Mouse (Mus musculus) limb, embryonic 14.5 days (tissue): ENCODE results near the gene Blzf1. TPM values are rescaled to one million over a fixed set of nuclear protein-coding genes. Genes with fewer than 3 reads are reported as not detected.
A peak's percentile ranks its signal among the peaks of the same experiment; 100 is the strongest.

ENCODE experiments used
- ATAC-seq: fragments of 200-750 bp; cut with Nextera tagmentation; 2 replicates; pipeline ENCODE4 v1.8.0; 2017; ENCODE audit warnings: low read depth, moderate number of reproducible peaks, moderate TSS enrichment; ENCODE audit not compliant: low FRiP score
- DNase-seq: peaks from one replicate; pipeline ENCODE4 v3.0.0-alpha.2; 2015; ENCODE audit warnings: low spot score
- H3K27ac ChIP-seq: fragments of 300-500 bp; sonication (generic); replicated peaks from 2 replicates; pipeline ENCODE4 v1.5.1; 2014; ENCODE audit warnings: low read depth, mild to moderate bottlenecking, low read length, moderate library complexity, mixed read lengths
- H3K27me3 ChIP-seq: fragments of 300-500 bp; sonication (generic); 2 replicates; pipeline ENCODE4 v1.6.1; 2014; ENCODE audit warnings: low read length, mixed read lengths; ENCODE audit not compliant: control insufficient read depth, insufficient read depth
- H3K36me3 ChIP-seq: fragments of 300-500 bp; sonication (generic); 2 replicates; pipeline ENCODE4 v1.6.1; 2014; ENCODE audit warnings: mild to moderate bottlenecking, low read length, moderate library complexity, mixed read lengths; ENCODE audit not compliant: control insufficient read depth, insufficient read depth
- H3K4me1 ChIP-seq: fragments of 300-500 bp; sonication (generic); 2 replicates; pipeline ENCODE4 v1.6.1; 2014; ENCODE audit warnings: antibody characterized with exemption, low read length, mixed read lengths; ENCODE audit not compliant: control insufficient read depth, insufficient read depth
- H3K4me2 ChIP-seq: fragments of 300-500 bp; sonication (generic); replicated peaks from 2 replicates; pipeline ENCODE4 v1.6.1; 2014; ENCODE audit warnings: low read depth, mild to moderate bottlenecking, low read length, moderate library complexity; ENCODE audit not compliant: severe bottlenecking
- H3K4me3 ChIP-seq: fragments of 300-500 bp; sonication (generic); replicated peaks from 2 replicates; pipeline ENCODE4 v1.5.1; 2014; ENCODE audit warnings: low read length
- H3K9ac ChIP-seq: fragments of 300-500 bp; sonication (generic); 2 replicates; pipeline ENCODE4 v1.6.1; 2014; ENCODE audit warnings: mild to moderate bottlenecking, low read depth, low read length, moderate library complexity; ENCODE audit not compliant: severe bottlenecking
- H3K9me3 ChIP-seq: fragments of 300-500 bp; sonication (generic); 2 replicates; pipeline ENCODE4 v1.6.1; 2016; ENCODE audit warnings: low read length; ENCODE audit not compliant: control insufficient read depth
- POLR2A ChIP-seq: fragments of 200-500 bp; IDR thresholded peaks from 2 replicates; pipeline ENCODE4 v1.8.0; 2012; ENCODE audit warnings: inconsistent platforms, mild to moderate bottlenecking, moderate library complexity, borderline replicate concordance; ENCODE audit not compliant: insufficient read depth, insufficient read length; ENCODE audit errors: extremely low read depth
- WGBS: fragments of 180-500 bp; shearing (Covaris S2); extraction: QIAGEN DNeasy Blood & Tissue Kit; methylation state at CpG from one replicate; pipeline ENCODE4 v1.1.7; 2014; 5-methylcytosine and 5-hydroxymethylcytosine counted together
- polyA plus RNA-seq, 2 experiments: library from polyadenylated mRNA; depleted of rRNA in 1 of 2; stranded (reverse) in 1 of 2; unstranded in 1 of 2; fragments of >200 nt; fragmentation: Nextera tagmentation in 1 of 2; extraction: Ambion mirVana in 1 of 2; gene quantifications; 2 replicates each; pipeline versions ENCODE4 v1.2.1 to v1.2.3; 2012 to 2014

The Blzf1 gene
- polyA plus RNA-seq, 2 experiments, result 18.1 to 30.0 TPM

- H3K27ac ChIP-seq, result 0 out of 2 replicates have a peak overlapping the region, but pooled peaks have one; percentile 38
- H3K4me2 ChIP-seq, result peak overlapping the region; percentile 85
These were observed 58.0 kb downstream of the Blzf1 start for GRCm38 (mm10) chr1:164249332-164249711.

DNA sequence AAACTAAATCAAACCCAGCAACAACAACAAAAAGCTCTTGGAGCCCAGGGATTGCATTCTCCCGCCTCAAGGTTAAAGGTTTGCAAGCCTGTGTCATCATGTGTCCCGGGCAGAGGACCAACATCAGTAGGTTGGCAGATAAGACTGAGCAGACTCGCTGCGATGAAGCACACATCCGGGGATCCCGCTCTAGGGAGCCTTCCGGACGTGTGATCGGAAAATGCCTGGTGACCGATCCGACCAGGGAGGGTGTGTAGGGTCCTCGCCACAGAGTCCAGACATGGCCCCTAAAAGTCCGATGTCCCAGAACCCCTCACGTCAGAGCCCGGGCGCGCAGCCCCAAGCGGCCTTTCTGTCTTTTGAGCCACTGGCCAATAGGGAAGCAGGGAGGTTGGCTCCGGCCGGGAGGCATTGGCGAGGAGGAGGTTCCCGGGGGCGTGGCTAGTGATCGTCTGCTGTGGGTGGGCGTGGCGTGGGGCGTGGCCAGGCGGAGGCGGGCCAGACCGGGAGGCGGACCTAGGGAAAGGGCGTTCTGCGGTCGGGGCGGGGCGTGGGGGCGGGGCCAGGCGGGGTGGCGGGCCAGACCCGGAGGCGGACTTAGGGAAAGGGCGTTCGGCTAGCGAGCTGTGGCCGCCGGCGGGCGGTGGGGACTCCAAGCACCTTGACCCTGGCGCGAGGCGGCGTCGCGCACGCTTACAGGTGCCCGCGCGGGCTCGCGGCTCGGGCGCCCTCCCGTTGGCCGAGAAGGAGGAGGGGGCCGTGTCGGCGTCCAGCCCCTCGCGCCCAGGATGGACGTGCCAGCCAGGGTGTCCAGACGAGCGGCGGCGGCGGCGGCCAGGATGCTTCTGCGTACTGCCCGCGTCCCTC lies 58.6 kb downstream of the Blzf1 start, which contains the start of gene Slc19a2:
Gene Slc19a2 (plus strand): TSS at position 582 of the 867 bp plus-strand sequence.
- Histone ChIP-seq H3K4me3 (peak within 1 kb of the TSS; percentile 76), H3K36me3 (no peaks in the 10 kb centered on the region), H3K27ac (0 out of 2 replicates have a peak within 1 kb of the TSS, but pooled peaks have one; percentile 38), H3K4me2 (peak within 1 kb of the TSS; percentile 85), H3K9me3 (no peaks in the 10 kb centered on the region), H3K27me3 (0 out of 2 replicates have a peak, but pooled peaks cover 4% of the 10 kb centered on the region), H3K4me1 (peaks cover 14% of the 10 kb centered on the region), H3K9ac (peak within 1 kb of the TSS; percentile 65)
- peak; percentile 94 for ATAC-seq
- WGBS, result under 1% methylated on average over 35 of the region's 79 CpGs
- TF ChIP-seq POLR2A, result peak; percentile 77; the same call in 1 of the 2 replicates
- peak; percentile 97 for DNase-seq

More at GRCm38 (mm10) chr1:164249332-164249711, 58.0 kb downstream of the Blzf1 start:
- Histone ChIP-seq H3K4me1 (peaks cover 14% of the 10 kb centered on the region), H3K9me3 (no peaks in the 10 kb centered on the region), H3K27me3 (0 out of 2 replicates have a peak, but pooled peaks cover 4% of the 10 kb centered on the region), H3K4me3 (peak overlapping the region; percentile 76), H3K36me3 (no peaks in the 10 kb centered on the region), H3K9ac (peak overlapping the region; percentile 65)
- WGBS, result under 1% methylated on average over 28 of the region's 33 CpGs
- DNase-seq, result peak; percentile 13
- no peak for ATAC-seq
- TF ChIP-seq POLR2A, result no peak

GRCm38 (mm10) chr1:164247971-164248370 lies 59.3 kb downstream of the Blzf1 start:
- no peaks in the 10 kb centered on the region for H3K36me3 ChIP-seq
- no peaks in the 10 kb centered on the region for H3K9me3 ChIP-seq
- H3K4me2 ChIP-seq, result peak overlapping the region; percentile 85
- peak overlapping the region; percentile 76 for H3K4me3 ChIP-seq
- no peak for ATAC-seq
- H3K27me3 ChIP-seq, result 0 out of 2 replicates have a peak, but pooled peaks cover 4% of the 10 kb centered on the region
- no peak for TF ChIP-seq POLR2A
- peaks cover 14% of the 10 kb centered on the region for H3K4me1 ChIP-seq
- WGBS, result 13% methylated on average over 10 of the region's 10 CpGs
- no peak overlapping the region for H3K27ac ChIP-seq
- peak overlapping the region; percentile 49 for H3K9ac ChIP-seq
- DNase-seq, result peak; percentile 3

DNA sequence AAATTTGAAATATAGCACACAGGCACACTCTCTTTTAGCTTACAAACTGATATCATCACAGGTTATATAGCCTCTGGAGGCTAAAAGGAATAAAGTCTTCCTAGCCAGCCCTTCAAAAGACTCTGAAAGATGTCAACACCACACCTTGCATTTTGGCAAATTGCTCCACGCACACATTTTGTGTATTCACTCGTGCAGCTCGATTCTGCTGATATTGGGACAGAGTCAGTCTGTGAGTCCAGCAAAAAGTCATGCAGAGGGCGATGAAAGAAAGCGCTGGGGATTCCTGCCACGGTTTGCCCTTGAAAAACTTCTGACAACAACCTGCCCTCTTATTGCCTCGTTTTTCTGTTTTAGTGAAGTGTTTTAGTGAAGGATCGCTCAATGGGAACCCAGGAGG lies 59.8 kb downstream of the Blzf1 start:
- Histone ChIP-seq H3K4me2 (peak overlapping the region; percentile 85; the same call in 1 of the 2 replicates), H3K9ac (no peak overlapping the region), H3K9me3 (no peaks in the 10 kb centered on the region), H3K27me3 (0 out of 2 replicates have a peak, but pooled peaks cover 4% of the 10 kb centered on the region), H3K4me3 (no peak overlapping the region), H3K36me3 (no peaks in the 10 kb centered on the region), H3K4me1 (peaks cover 14% of the 10 kb centered on the region), H3K27ac (no peak overlapping the region)
- WGBS, result 47% methylated on average over 8 of the region's 8 CpGs
- DNase-seq (peak; percentile 2), ATAC-seq (no peak)
- TF ChIP-seq POLR2A, result no peak

DNA sequence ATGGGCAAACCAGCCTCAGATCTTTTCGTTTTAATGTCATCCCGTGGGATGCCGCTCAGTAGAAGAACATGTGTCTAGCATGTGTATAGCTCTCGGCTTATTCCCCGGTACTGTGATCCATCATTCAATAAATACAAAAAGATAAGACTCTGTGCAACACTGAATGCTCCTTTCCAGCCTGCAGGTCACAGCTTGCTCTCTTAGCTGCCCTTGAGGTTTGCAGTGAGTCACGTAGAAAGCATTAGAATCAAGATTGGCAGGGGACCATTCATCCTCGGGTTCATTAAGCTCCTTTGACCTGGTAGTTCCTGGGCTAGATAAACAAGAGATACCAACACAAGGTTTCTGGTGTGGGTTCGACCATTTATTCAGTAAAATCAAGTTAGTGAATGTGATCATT lies 64.5 kb downstream of the Blzf1 start:
- TF ChIP-seq POLR2A, result no peak
- H3K4me2 ChIP-seq, result no peak overlapping the region
- H3K9ac ChIP-seq, result no peak overlapping the region
- H3K27ac ChIP-seq, result no peak overlapping the region
- peak; percentile 27 for DNase-seq
- 56% methylated on average over 8 of the region's 8 CpGs for WGBS
- H3K9me3 ChIP-seq, result no peaks in the 10 kb centered on the region
- no peaks in the 10 kb centered on the region for H3K36me3 ChIP-seq
- no peaks in the 10 kb centered on the region for H3K27me3 ChIP-seq
- H3K4me1 ChIP-seq, result peaks cover 1% of the 10 kb centered on the region; the same call in 1 of the 2 replicates
- ATAC-seq, result no peak
- no peak overlapping the region for H3K4me3 ChIP-seq
